In the genomic region with DNA sequence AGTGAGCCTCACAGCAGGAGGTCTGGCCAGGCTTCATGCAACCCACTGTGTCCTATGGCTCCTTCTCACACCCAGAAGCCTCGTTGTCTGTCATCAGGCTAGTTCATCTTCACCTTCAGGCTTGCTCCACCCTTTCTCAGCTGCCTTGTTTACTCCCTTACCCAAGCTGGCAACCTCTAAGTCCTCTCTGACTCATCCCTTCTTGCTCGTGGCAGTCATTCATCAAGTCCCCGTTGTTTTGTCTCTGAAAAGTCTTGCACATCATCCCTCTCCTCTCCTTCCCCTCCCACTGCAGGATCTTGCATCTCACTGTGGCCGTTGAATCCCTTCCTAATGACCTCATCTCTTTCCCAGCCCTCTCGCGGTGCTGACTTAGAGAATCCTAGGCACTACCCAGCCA, we compare ENCODE assay signal across 19 mouse cellular contexts. TPM values are rescaled to one million over a fixed set of nuclear protein-coding genes. Genes with fewer than 3 reads are reported as not detected.
A peak's percentile ranks its signal among the peaks of the same experiment; 100 is the strongest.
DNase-seq lines count a peak whose midpoint lies in the region.
"Had no signal": no experiment of that assay in that cellular context is flagged by ENCODE, and none has a peak within 500 bp of the region (broad histone marks: within the 10 kb centered on the region; RNA-seq: fewer than 3 reads in every experiment).

No protein-coding gene starts in this region.

- intact Hi-C loops in left cerebral cortex, postnatal 4 days (cut with DNase I) = no loop called here

- peak; percentile 39 for DNase-seq in adrenal gland, adult 2 months
- DNase-seq in adrenal gland, postnatal 25 days = no peak
- DNase-seq in MN1 (ENCODE audit: low spot score) = peak; percentile 32
- peak; percentile 10 for DNase-seq in adipocyte (ENCODE audit: low spot score)
- DNase-seq in liver = no peak
- DNase-seq in testis, postnatal 14 days (ENCODE audit: low spot score) = no peak
- DNase-seq in left cerebral cortex, postnatal 4 days = no peak
- DNase-seq: adrenal gland, postnatal 14 days; cerebellum, adult 11 months; cerebellum, adult 2 months; cerebellum, postnatal 36 days; embryo, embryonic 11 days; gastrocnemius, postnatal 10 days; gastrocnemius, postnatal 36 days; heart, adult 2 months; heart, postnatal 36 days; kidney, adult 18-20 months had no signal

RNA-seq across cellular contexts. Expression of a gene that starts 35.1 kb away (rescaled TPM):
- 10 to 100 TPM; 23.5 to 25.6 TPM for total RNA-seq in adrenal gland, adult 2 months (2021)
- polyA plus RNA-seq in adrenal gland, adult 2 months (2012; rRNA removed) = 22.5 and 36.7 TPM in 2 replicates
- total RNA-seq in adrenal gland, postnatal 25 days (2021) = 17.4 and 24.3 TPM in 2 replicates
- 100 to 1,000 TPM; 130 to 143 TPM for total RNA-seq in left cerebral cortex, postnatal 4 days (2021)
- total RNA-seq: granulocyte monocyte progenitor cell, adult 5-6 weeks had no signal
- polyA plus RNA-seq: erythroblast, embryonic 14.5 days had no signal

Comparison
In these comparisons a context has a peak if more than half of its experiments do, and no peak if none do; other contexts are left out.
1. DNase-seq: peak in adrenal gland, adult 2 months (single experiment), MN1 (single experiment) and adipocyte (single experiment); none in adrenal gland, postnatal 25 days (single experiment), liver (single experiment), testis, postnatal 14 days (single experiment) and left cerebral cortex, postnatal 4 days (single experiment).